Mouse (Mus musculus) forebrain, embryonic 13.5 days (tissue): ENCODE results near the gene Commd2. TPM values are rescaled to one million over a fixed set of nuclear protein-coding genes. Genes with fewer than 3 reads are reported as not detected.

Experiments
- ATAC-seq: fragments of 200-750 bp; cut with Nextera tagmentation; 2 replicates; pipeline ENCODE4 v1.8.0; 2017
- H3K27ac ChIP-seq: fragments of 300-500 bp; sonication (generic); 2 replicates; pipeline ENCODE4 v1.5.1; 2015; ENCODE audit warnings: inconsistent platforms, mild to moderate bottlenecking, moderate library complexity
- H3K27me3 ChIP-seq: fragments of 300-500 bp; sonication (generic); 2 replicates; pipeline ENCODE4 v1.6.1; 2015; ENCODE audit warnings: mild to moderate bottlenecking, inconsistent platforms
- H3K36me3 ChIP-seq: fragments of 300-500 bp; sonication (generic); 2 replicates; pipeline ENCODE4 v1.6.1; 2015; ENCODE audit warnings: mild to moderate bottlenecking, inconsistent platforms; ENCODE audit not compliant: poor library complexity, severe bottlenecking
- H3K4me1 ChIP-seq: fragments of 300-500 bp; sonication (generic); 2 replicates; pipeline ENCODE4 v1.6.1; 2015; ENCODE audit warnings: inconsistent platforms
- H3K4me2 ChIP-seq: fragments of 300-500 bp; sonication (generic); 2 replicates; pipeline ENCODE4 v1.6.1; 2015; ENCODE audit warnings: inconsistent platforms, mild to moderate bottlenecking, moderate library complexity
- H3K4me3 ChIP-seq: fragments of 300-500 bp; sonication (generic); 2 replicates; pipeline ENCODE4 v1.5.1; 2015; ENCODE audit warnings: mild to moderate bottlenecking, inconsistent platforms
- H3K9ac ChIP-seq: fragments of 300-500 bp; sonication (generic); 2 replicates; pipeline ENCODE4 v1.6.1; 2015; ENCODE audit warnings: mild to moderate bottlenecking, inconsistent platforms
- H3K9me3 ChIP-seq: fragments of 300-500 bp; sonication (generic); replicated peaks from 2 replicates; pipeline ENCODE4 v1.6.1; 2016; ENCODE audit warnings: inconsistent platforms
- WGBS: fragments of 180-500 bp; shearing (Covaris S2); methylation state at CpG from one replicate; pipeline ENCODE4 v1.1.7; 2015; 5-methylcytosine and 5-hydroxymethylcytosine counted together
- polyA plus RNA-seq: library from polyadenylated mRNA; unstranded; fragments of >200 nt; fragmentation: Nextera tagmentation; extraction: Ambion mirVana; gene quantifications from 2 replicates; pipeline ENCODE4 v1.2.1, GENCODE M21; 2015

Commd2 gene
- 79.8 and 96.3 TPM in 2 replicates for polyA plus RNA-seq

GRCm38 (mm10) chr3:57651231-57651864 is at the start of gene Commd2:
TSS of gene Commd2 (minus strand) at chr3:57651715.
- WGBS = under 1% methylated on average over 42 of the region's 42 CpGs
- H3K27ac ChIP-seq = peak within 1 kb of the TSS; percentile 61

GRCm38 (mm10) chr3:57696779-57697178 is 45.3 kb upstream of the Commd2 start:
- no peak overlapping the region for H3K27ac ChIP-seq
- H3K4me3 ChIP-seq = no peak overlapping the region
- no peak for ATAC-seq
- no peak overlapping the region for H3K9ac ChIP-seq
- no peaks in the 10 kb centered on the region for H3K4me1 ChIP-seq
- no peaks in the 10 kb centered on the region for H3K9me3 ChIP-seq
- 94% methylated on average over 9 of the region's 9 CpGs for WGBS
- no peaks in the 10 kb centered on the region for H3K36me3 ChIP-seq
- no peaks in the 10 kb centered on the region for H3K27me3 ChIP-seq
- H3K4me2 ChIP-seq = no peak overlapping the region

More at GRCm38 (mm10) chr3:57651231-57651864, at the start of gene Commd2:
- Histone ChIP-seq H3K9ac (peak within 1 kb of the TSS; percentile 81), H3K4me1 (peaks cover 7% of the 10 kb centered on the region), H3K36me3 (peaks cover 9% of the 10 kb centered on the region), H3K4me2 (peak within 1 kb of the TSS; percentile 68), H3K27me3 (0 out of 2 replicates have a peak, but pooled peaks cover 6% of the 10 kb centered on the region), H3K9me3 (no peaks in the 10 kb centered on the region), H3K4me3 (peak within 1 kb of the TSS; percentile 79)
- peak; percentile 99 for ATAC-seq

- Histone ChIP-seq H3K9me3 (no peaks in the 10 kb centered on the region), H3K36me3 (no peaks in the 10 kb centered on the region), H3K4me3 (no peak overlapping the region), H3K4me2 (no peak overlapping the region), H3K27me3 (no peaks in the 10 kb centered on the region), H3K9ac (no peak overlapping the region), H3K4me1 (no peaks in the 10 kb centered on the region), H3K27ac (no peak overlapping the region)
- 88% methylated on average over 4 of the region's 4 CpGs for WGBS
- no peak for ATAC-seq
Observed at GRCm38 (mm10) chr3:57696249-57696648, 44.7 kb upstream of the Commd2 start.

GRCm38 (mm10) chr3:57692719-57693118 is 41.2 kb upstream of the Commd2 start, which contains the start of gene Ankub1:
TSS of gene Ankub1 (minus strand) at chr3:57692799.
- H3K4me2 ChIP-seq = no peak within 1 kb of the TSS

GRCm38 (mm10) chr3:57691772-57692171 is 40.3 kb upstream of the Commd2 start:
- no peaks in the 10 kb centered on the region for H3K27me3 ChIP-seq
- no peaks in the 10 kb centered on the region for H3K9me3 ChIP-seq
- no peak overlapping the region for H3K4me3 ChIP-seq
- H3K4me2 ChIP-seq = no peak overlapping the region
- 84% methylated on average over 4 of the region's 4 CpGs for WGBS
- no peak for ATAC-seq
- no peaks in the 10 kb centered on the region for H3K36me3 ChIP-seq
- no peak overlapping the region for H3K9ac ChIP-seq
- H3K27ac ChIP-seq = no peak overlapping the region
- no peaks in the 10 kb centered on the region for H3K4me1 ChIP-seq

More at GRCm38 (mm10) chr3:57692719-57693118, 41.2 kb upstream of the Commd2 start, which contains the start of gene Ankub1:
- Histone ChIP-seq H3K9ac (no peak within 1 kb of the TSS), H3K27me3 (no peaks in the 10 kb centered on the region), H3K27ac (no peak within 1 kb of the TSS), H3K9me3 (no peaks in the 10 kb centered on the region), H3K36me3 (no peaks in the 10 kb centered on the region), H3K4me3 (no peak within 1 kb of the TSS), H3K4me1 (no peaks in the 10 kb centered on the region)
- WGBS = 67% methylated on average over 2 of the region's 2 CpGs
- ATAC-seq = no peak

- Histone ChIP-seq H3K4me2 (no peak overlapping the region), H3K27me3 (no peaks in the 10 kb centered on the region)
Observed at GRCm38 (mm10) chr3:57677786-57678185, 26.3 kb upstream of the Commd2 start.

GRCm38 (mm10) chr3:57674075-57674474 is 22.6 kb upstream of the Commd2 start:
- 92% methylated on average over 2 of the region's 2 CpGs for WGBS
- H3K4me1 ChIP-seq = no peaks in the 10 kb centered on the region
- no peak overlapping the region for H3K27ac ChIP-seq
- no peak overlapping the region for H3K9ac ChIP-seq
- H3K4me3 ChIP-seq = no peak overlapping the region
- H3K4me2 ChIP-seq = no peak overlapping the region
- H3K36me3 ChIP-seq = no peaks in the 10 kb centered on the region
- no peaks in the 10 kb centered on the region; the same call in 1 of the 2 replicates for H3K9me3 ChIP-seq
- no peaks in the 10 kb centered on the region for H3K27me3 ChIP-seq
- ATAC-seq = no peak

More at GRCm38 (mm10) chr3:57677786-57678185, 26.3 kb upstream of the Commd2 start:
- Histone ChIP-seq H3K36me3 (no peaks in the 10 kb centered on the region), H3K4me3 (no peak overlapping the region), H3K9ac (no peak overlapping the region), H3K9me3 (no peaks in the 10 kb centered on the region; the same call in 1 of the 2 replicates), H3K27ac (no peak overlapping the region), H3K4me1 (no peaks in the 10 kb centered on the region)
- ATAC-seq = no peak

- Histone ChIP-seq H3K27ac (no peak overlapping the region), H3K4me2 (no peak overlapping the region), H3K4me3 (no peak overlapping the region), H3K9me3 (no peaks in the 10 kb centered on the region; the same call in 1 of the 2 replicates), H3K9ac (no peak overlapping the region), H3K4me1 (no peaks in the 10 kb centered on the region), H3K36me3 (no peaks in the 10 kb centered on the region), H3K27me3 (no peaks in the 10 kb centered on the region)
- no peak for ATAC-seq
- WGBS = 91% methylated on average over 4 of the region's 4 CpGs
Observed at GRCm38 (mm10) chr3:57673586-57673985, 22.1 kb upstream of the Commd2 start.

GRCm38 (mm10) chr3:57667054-57667723 is 15.7 kb upstream of the Commd2 start:
- Histone ChIP-seq H3K27me3 (no peaks in the 10 kb centered on the region), H3K4me1 (no peaks in the 10 kb centered on the region), H3K36me3 (no peaks in the 10 kb centered on the region), H3K4me2 (peak overlapping the region; percentile 49), H3K4me3 (peak overlapping the region; percentile 24), H3K9ac (no peak overlapping the region), H3K9me3 (no peaks in the 10 kb centered on the region), H3K27ac (no peak overlapping the region)
- WGBS = 32% methylated on average over 14 of the region's 14 CpGs
- ATAC-seq = peak; percentile 84

- H3K9ac ChIP-seq = no peak overlapping the region
- ATAC-seq = no peak
- H3K4me2 ChIP-seq = no peak overlapping the region
- no peaks in the 10 kb centered on the region for H3K36me3 ChIP-seq
- no peak overlapping the region for H3K27ac ChIP-seq
- H3K27me3 ChIP-seq = no peaks in the 10 kb centered on the region
- no peak overlapping the region for H3K4me3 ChIP-seq
- 89% methylated on average over 5 of the region's 5 CpGs for WGBS
- no peaks in the 10 kb centered on the region for H3K9me3 ChIP-seq
- H3K4me1 ChIP-seq = no peaks in the 10 kb centered on the region
Observed at GRCm38 (mm10) chr3:57665880-57666279, 14.4 kb upstream of the Commd2 start.

- H3K9me3 ChIP-seq = no peaks in the 10 kb centered on the region
- no peaks in the 10 kb centered on the region for H3K4me1 ChIP-seq
- 76% methylated on average over 10 of the region's 10 CpGs for WGBS
- no peaks in the 10 kb centered on the region for H3K36me3 ChIP-seq
- no peaks in the 10 kb centered on the region for H3K27me3 ChIP-seq
- no peak for ATAC-seq
- no peak overlapping the region for H3K4me2 ChIP-seq
- no peak overlapping the region for H3K9ac ChIP-seq
- no peak overlapping the region for H3K4me3 ChIP-seq
- no peak overlapping the region for H3K27ac ChIP-seq
Observed at GRCm38 (mm10) chr3:57664682-57665081, 13.2 kb upstream of the Commd2 start.

- H3K27me3 ChIP-seq = no peaks in the 10 kb centered on the region
- H3K4me1 ChIP-seq = no peaks in the 10 kb centered on the region
- H3K36me3 ChIP-seq = no peaks in the 10 kb centered on the region
- peak; percentile 37; the same call in 1 of the 2 replicates for ATAC-seq
- H3K4me2 ChIP-seq = no peak overlapping the region
- 19% methylated on average over 6 of the region's 6 CpGs for WGBS
- H3K27ac ChIP-seq = no peak overlapping the region
- no peak overlapping the region for H3K9ac ChIP-seq
- H3K4me3 ChIP-seq = no peak overlapping the region
- H3K9me3 ChIP-seq = no peaks in the 10 kb centered on the region
Observed at GRCm38 (mm10) chr3:57663731-57664130, 12.2 kb upstream of the Commd2 start.
